Mouse (Mus musculus) spleen, postnatal 14 days (tissue): ENCODE data around the gene 4930412O13Rik.

Experiments used
- DNase-seq, 2 experiments: peaks; one replicate each; pipeline ENCODE4 v3.0.0; 2021 to 2022; ENCODE audit warnings: low spot score in 2 of 2

Gene 4930412O13Rik

GRCm38 (mm10) chr2:9880271-9880670, 781 bp upstream of the 4930412O13Rik start:
- no peak for DNase-seq

- DNase-seq, result no peak
Observed at GRCm38 (mm10) chr2:9881611-9882023, 565 bp downstream of the 4930412O13Rik start.

- DNase-seq, result no peak
Observed at GRCm38 (mm10) chr2:9882371-9882925, 1.4 kb downstream of the 4930412O13Rik start.

- DNase-seq, result no peak
Observed at GRCm38 (mm10) chr2:9882926-9883802, 2.1 kb downstream of the 4930412O13Rik start.

- DNase-seq, result no peak
Observed at GRCm38 (mm10) chr2:9883803-9884532, 2.9 kb downstream of the 4930412O13Rik start.

- DNase-seq, result no peak
Observed at GRCm38 (mm10) chr2:9884533-9885216, 3.6 kb downstream of the 4930412O13Rik start.

GRCm38 (mm10) chr2:9885217-9885770, 4.2 kb downstream of the 4930412O13Rik start:
- DNase-seq, result no peak

- DNase-seq, result no peak
Observed at GRCm38 (mm10) chr2:9886031-9886430, 5.0 kb downstream of the 4930412O13Rik start.

GRCm38 (mm10) chr2:9886921-9887610, 6.0 kb downstream of the 4930412O13Rik start:
- no peak for DNase-seq

GRCm38 (mm10) chr2:9887636-9888035, 6.6 kb downstream of the 4930412O13Rik start:
- no peak for DNase-seq

GRCm38 (mm10) chr2:9888913-9889650, 8.0 kb downstream of the 4930412O13Rik start, which contains the start of gene 9230102O04Rik:
9230102O04Rik (minus strand) TSS chr2:9889540.
- no peak for DNase-seq

- DNase-seq, result no peak
Observed at GRCm38 (mm10) chr2:9889651-9890183, 8.7 kb downstream of the 4930412O13Rik start, which contains the start of gene Gata3. Gata3 (minus strand) TSS chr2:9890034.

GRCm38 (mm10) chr2:9890251-9890650, 9.2 kb downstream of the 4930412O13Rik start:
- DNase-seq, result no peak

GRCm38 (mm10) chr2:9890906-9891305, 9.9 kb downstream of the 4930412O13Rik start:
- no peak for DNase-seq

GRCm38 (mm10) chr2:9892541-9892940, 11.5 kb downstream of the 4930412O13Rik start:
- no peak for DNase-seq

- no peak for DNase-seq
Observed at GRCm38 (mm10) chr2:9893272-9893953, 12.4 kb downstream of the 4930412O13Rik start.

- no peak for DNase-seq
Observed at GRCm38 (mm10) chr2:9894836-9895593, 14.0 kb downstream of the 4930412O13Rik start.

- DNase-seq, result no peak
Observed at GRCm38 (mm10) chr2:9896097-9896770, 15.2 kb downstream of the 4930412O13Rik start.
